Mouse (Mus musculus) liver, adult 2 months (tissue): ENCODE results near the gene Lrrc23. TPM values are rescaled to one million over a fixed set of nuclear protein-coding genes. Genes with fewer than 3 reads are reported as not detected.

ENCODE experiments used
- DNase-seq: peaks from one replicate; pipeline ENCODE4 v3.0.0-alpha.2; 2011; ENCODE audit warnings: low read depth, low spot score; ENCODE audit errors: extremely low read depth
- H3K27ac ChIP-seq: fragments of 200-500 bp; replicated peaks from 2 replicates; pipeline ENCODE4 v1.5.1; 2012; ENCODE audit warnings: low read depth, mild to moderate bottlenecking, control low read depth, inconsistent platforms, low read length; ENCODE audit not compliant: insufficient read depth
- H3K27me3 ChIP-seq: fragments of 200-500 bp; 2 replicates; pipeline ENCODE4 v1.6.1; 2012; ENCODE audit warnings: mild to moderate bottlenecking, moderate library complexity, low read length, inconsistent platforms; ENCODE audit not compliant: control insufficient read depth, insufficient read depth
- H3K36me3 ChIP-seq: fragments of 200-500 bp; 2 replicates; pipeline ENCODE4 v1.6.1; 2012; ENCODE audit warnings: low read length, inconsistent platforms; ENCODE audit not compliant: control insufficient read depth, insufficient read depth
- H3K4me1 ChIP-seq: fragments of 200-500 bp; 2 replicates; pipeline ENCODE4 v1.6.1; 2011; ENCODE audit warnings: low read length; ENCODE audit not compliant: control insufficient read depth, insufficient read depth
- H3K4me3 ChIP-seq: fragments of 200-500 bp; 2 replicates; pipeline ENCODE4 v1.5.1; 2011; ENCODE audit warnings: low read depth, mild to moderate bottlenecking, control low read depth, low read length, moderate library complexity; ENCODE audit not compliant: insufficient read depth
- H3K79me2 ChIP-seq: fragments of 200-500 bp; 2 replicates; pipeline ENCODE4 v1.6.1; 2012; ENCODE audit warnings: inconsistent platforms, mild to moderate bottlenecking, low read length, moderate library complexity; ENCODE audit not compliant: control insufficient read depth, insufficient read depth
- H3K9ac ChIP-seq: fragments of 200-500 bp; 2 replicates; pipeline ENCODE4 v1.6.1; 2012; ENCODE audit warnings: low read depth, mild to moderate bottlenecking, control low read depth, inconsistent platforms, low read length
- CTCF ChIP-seq: fragments of 200-500 bp; IDR thresholded peaks from 2 replicates; pipeline ENCODE4 v1.5.1; 2011; ENCODE audit warnings: low read depth, low read length, control low read depth
- POLR2A ChIP-seq: fragments of 200-500 bp; IDR thresholded peaks from 2 replicates; pipeline ENCODE4 v1.6.1; 2011; ENCODE audit warnings: low read length, control low read depth; ENCODE audit not compliant: insufficient read depth; ENCODE audit errors: extremely low read depth
- WGBS: fragments of 180-500 bp; shearing (Covaris S2); methylation state at CpG from one replicate; pipeline ENCODE4 v1.1.7; 2018; 5-methylcytosine and 5-hydroxymethylcytosine counted together
- polyA plus RNA-seq: library from polyadenylated mRNA; depleted of rRNA; stranded (reverse); fragments of >200 nt; gene quantifications from 2 replicates; pipeline ENCODE4 v1.2.3, GENCODE M21; 2012
- total RNA-seq: library from RNA; depleted of rRNA; stranded (reverse); fragments of >200 nt; gene quantifications from 2 replicates; pipeline ENCODE4 v1.2.3, GENCODE M21; 2014

Gene Lrrc23
- total and polyA plus RNA-seq, 2 experiments = not detected

GRCm38 (mm10) chr6:124734417-124734816, 45.1 kb downstream of the Lrrc23 start:
- DNase-seq = no peak
- Histone ChIP-seq H3K4me3 (no peak overlapping the region), H3K27ac (no peak overlapping the region), H3K27me3 (no peaks in the 10 kb centered on the region), H3K4me1 (peaks cover 7% of the 10 kb centered on the region), H3K36me3 (no peaks in the 10 kb centered on the region; the same call in 1 of the 2 replicates), H3K9ac (no peak overlapping the region), H3K79me2 (no peaks in the 10 kb centered on the region; the same call in 1 of the 2 replicates)
- TF ChIP-seq POLR2A (no peak), CTCF (no peak)
- 95% methylated on average over 3 of the region's 3 CpGs for WGBS

DNA sequence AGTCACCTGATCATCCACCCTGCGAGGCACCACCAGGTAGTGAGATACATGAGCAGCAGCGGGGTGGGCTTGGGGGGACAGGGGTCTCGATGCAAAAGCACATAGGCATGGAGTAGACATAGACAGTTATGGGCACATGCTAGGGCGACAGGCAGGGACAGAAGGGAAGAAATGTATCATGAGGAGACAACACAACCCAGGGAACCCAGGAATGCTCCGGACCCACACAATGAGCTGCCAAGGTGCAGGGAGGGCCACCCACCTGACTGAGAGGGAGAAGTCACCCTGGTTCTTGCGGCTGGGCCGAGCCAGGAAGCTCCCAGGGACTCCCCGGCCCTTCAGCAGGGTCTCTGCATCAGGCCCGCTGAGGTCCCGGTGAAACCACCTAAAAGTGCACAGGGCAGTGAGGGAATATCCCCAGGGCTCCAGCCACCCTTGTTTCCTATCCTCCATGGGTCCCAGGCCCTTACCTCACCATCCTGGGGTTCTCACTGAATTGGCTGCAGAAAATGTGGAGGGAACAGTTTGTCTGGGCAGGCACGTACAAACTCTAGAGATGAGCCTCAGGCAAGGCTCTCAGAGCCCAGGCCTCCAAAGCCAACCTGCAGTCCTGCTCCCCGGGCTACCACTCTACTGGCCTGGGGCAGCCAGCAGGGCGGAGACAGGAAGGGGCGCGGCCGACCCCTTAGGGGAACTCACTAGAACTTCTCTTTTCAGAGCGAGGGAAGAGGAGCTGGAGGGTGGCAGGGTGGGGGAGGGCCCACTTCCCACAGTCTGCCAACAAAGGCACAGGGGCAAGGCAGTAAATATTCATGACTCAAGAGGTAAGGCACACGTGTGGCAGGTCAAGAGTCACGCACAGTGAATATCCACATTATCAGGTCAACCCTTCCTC, 46.8 kb downstream of the Lrrc23 start:
- Histone ChIP-seq H3K4me3 (peak overlapping the region; percentile 62), H3K27ac (peak overlapping the region; percentile 56), H3K9ac (peak overlapping the region; percentile 63), H3K4me1 (no peaks in the 10 kb centered on the region), H3K36me3 (no peaks in the 10 kb centered on the region; the same call in 1 of the 2 replicates), H3K27me3 (no peaks in the 10 kb centered on the region), H3K79me2 (no peaks in the 10 kb centered on the region; the same call in 1 of the 2 replicates)
- no peak for DNase-seq
- TF ChIP-seq CTCF (no peak), POLR2A (0 out of 2 replicates have a peak, but pooled peaks have one; percentile 18)
- 73% methylated on average over 19 of the region's 19 CpGs for WGBS

DNA sequence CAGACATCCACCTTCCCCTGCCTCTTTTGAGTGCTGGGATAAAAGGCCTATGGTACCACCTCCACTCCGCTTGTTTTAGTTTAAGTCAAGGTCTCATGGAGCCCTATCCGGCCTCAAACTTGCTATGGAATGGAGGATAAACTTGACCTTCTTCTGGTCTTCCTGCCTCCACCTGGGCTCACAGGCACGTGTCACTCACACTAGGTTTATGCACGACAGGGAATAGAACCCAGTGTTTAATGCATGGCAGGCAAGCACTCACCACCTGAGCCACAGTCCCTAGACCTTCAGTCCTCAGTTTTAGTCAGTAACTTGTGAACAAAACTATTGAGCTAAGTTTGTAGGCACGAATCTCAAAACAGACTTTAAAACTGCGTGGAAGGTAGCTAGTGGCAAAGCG, 48.5 kb downstream of the Lrrc23 start:
- TF ChIP-seq POLR2A = no peak
- TF ChIP-seq CTCF = no peak
- WGBS = 89% methylated on average over 7 of the region's 7 CpGs
- no peak for DNase-seq
- Histone ChIP-seq H3K4me3 (no peak overlapping the region), H3K9ac (no peak overlapping the region), H3K27ac (no peak overlapping the region), H3K79me2 (no peaks in the 10 kb centered on the region; the same call in 1 of the 2 replicates), H3K36me3 (no peaks in the 10 kb centered on the region; the same call in 1 of the 2 replicates), H3K27me3 (no peaks in the 10 kb centered on the region), H3K4me1 (no peaks in the 10 kb centered on the region)

DNA sequence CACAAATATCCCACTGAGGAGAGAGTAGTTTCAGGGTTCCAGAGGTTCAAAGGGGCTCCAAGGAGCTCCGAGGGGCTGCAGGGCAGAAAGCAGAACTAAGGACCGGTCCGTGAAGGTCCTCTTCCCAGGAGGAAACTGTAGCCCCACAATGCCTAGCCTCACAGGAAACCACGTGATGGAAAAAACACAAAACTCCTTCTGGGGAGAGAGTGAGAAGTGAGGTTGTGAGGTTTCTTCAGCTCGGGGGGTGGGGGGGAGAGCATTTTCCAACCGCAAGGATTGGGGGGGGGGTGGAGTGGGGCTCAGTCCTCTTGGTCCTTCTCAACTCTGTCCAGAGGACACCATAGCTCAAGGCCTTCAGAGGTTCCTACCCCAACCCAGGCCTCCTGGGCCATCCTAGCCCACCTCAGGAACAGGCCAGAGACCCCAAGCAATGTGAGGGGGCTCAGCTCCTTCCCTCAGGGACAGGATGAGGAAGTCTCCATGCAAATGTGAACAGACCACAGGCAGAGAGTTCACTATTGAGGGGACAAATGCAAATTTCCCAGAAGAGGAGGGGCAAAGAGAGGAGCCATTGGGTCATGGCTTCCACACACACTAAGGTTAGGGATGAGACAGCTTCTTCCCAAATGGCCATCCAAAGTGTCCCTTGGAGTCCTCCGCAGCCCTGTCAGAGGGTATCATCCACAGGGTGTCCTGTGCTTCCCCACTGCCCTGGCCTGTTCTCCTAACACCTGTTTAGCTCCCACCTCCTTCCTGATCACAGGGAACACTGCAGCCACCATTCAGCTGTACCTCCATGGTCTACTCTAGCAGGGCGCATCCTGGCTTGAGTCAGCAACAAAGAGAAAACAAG, 49.4 kb downstream of the Lrrc23 start:
- TF ChIP-seq POLR2A = no peak
- H3K79me2 ChIP-seq = no peaks in the 10 kb centered on the region; the same call in 1 of the 2 replicates
- no peak overlapping the region for H3K4me3 ChIP-seq
- peak; percentile 41 for DNase-seq
- no peaks in the 10 kb centered on the region for H3K4me1 ChIP-seq
- no peaks in the 10 kb centered on the region; the same call in 1 of the 2 replicates for H3K36me3 ChIP-seq
- WGBS = 77% methylated on average over 8 of the region's 8 CpGs
- H3K27me3 ChIP-seq = no peaks in the 10 kb centered on the region
- H3K27ac ChIP-seq = peak overlapping the region; percentile 24; the same call in 1 of the 2 replicates
- no peak overlapping the region for H3K9ac ChIP-seq

GRCm38 (mm10) chr6:124728621-124729020, 50.9 kb downstream of the Lrrc23 start:
- no peak overlapping the region for H3K4me3 ChIP-seq
- H3K27me3 ChIP-seq = no peaks in the 10 kb centered on the region
- H3K36me3 ChIP-seq = no peaks in the 10 kb centered on the region; the same call in 1 of the 2 replicates
- H3K27ac ChIP-seq = no peak overlapping the region
- H3K79me2 ChIP-seq = no peaks in the 10 kb centered on the region; the same call in 1 of the 2 replicates
- WGBS = 93% methylated on average over 10 of the region's 10 CpGs
- no peak overlapping the region for H3K9ac ChIP-seq
- TF ChIP-seq POLR2A (no peak), CTCF (no peak)
- DNase-seq = no peak
- H3K4me1 ChIP-seq = no peaks in the 10 kb centered on the region
